Mouse (Mus musculus) embryonic facial prominence, embryonic 10.5 days (tissue): ENCODE measurements around the gene Msl1. TPM values are rescaled to one million over a fixed set of nuclear protein-coding genes. Genes with fewer than 3 reads are reported as not detected.

Experiments
- DNase-seq: peaks from one replicate; pipeline ENCODE4 v3.0.0-alpha.2; 2017; ENCODE audit warnings: low spot score
- H3K27ac ChIP-seq: fragments of 300-500 bp; sonication (generic); replicated peaks from 2 replicates; pipeline ENCODE4 v1.5.1; 2016; ENCODE audit warnings: mild to moderate bottlenecking
- H3K27me3 ChIP-seq: fragments of 300-500 bp; sonication (generic); replicated peaks from 2 replicates; pipeline ENCODE4 v1.6.1; 2016; ENCODE audit warnings: low read depth, mild to moderate bottlenecking; ENCODE audit not compliant: poor library complexity, severe bottlenecking
- H3K36me3 ChIP-seq: fragments of 300-500 bp; sonication (generic); replicated peaks from 2 replicates; pipeline ENCODE4 v1.6.1; 2016; ENCODE audit warnings: mild to moderate bottlenecking, moderate library complexity
- H3K4me1 ChIP-seq: fragments of 300-500 bp; sonication (generic); 2 replicates; pipeline ENCODE4 v1.6.1; 2016
- H3K4me3 ChIP-seq: fragments of 300-500 bp; sonication (generic); 2 replicates; pipeline ENCODE4 v1.5.1; 2016; ENCODE audit warnings: mild to moderate bottlenecking, moderate library complexity
- H3K9me3 ChIP-seq: fragments of 300-500 bp; sonication (generic); 2 replicates; pipeline ENCODE4 v1.6.1; 2016; ENCODE audit warnings: mild to moderate bottlenecking
- WGBS: fragments of 180-500 bp; shearing (Covaris S2); methylation state at CpG from one replicate; pipeline ENCODE4 v1.1.7; 2016; 5-methylcytosine and 5-hydroxymethylcytosine counted together
- polyA plus RNA-seq: library from polyadenylated mRNA; unstranded; fragments of >200 nt; fragmentation: Nextera tagmentation; extraction: Ambion mirVana; gene quantifications from 2 replicates; pipeline ENCODE4 v1.2.1, GENCODE M21; 2016

Gene Msl1
- 23.4 and 23.5 TPM in 2 replicates for polyA plus RNA-seq

- Histone ChIP-seq H3K9me3 (no peaks in the 10 kb centered on the region), H3K4me1 (peaks cover 53% of the 10 kb centered on the region), H3K27me3 (no peaks in the 10 kb centered on the region), H3K27ac (peak within 1 kb of the TSS; percentile 100), H3K36me3 (peaks cover 30% of the 10 kb centered on the region), H3K4me3 (peak within 1 kb of the TSS; percentile 100)
- WGBS = under 1% methylated on average over 76 of the region's 89 CpGs
- DNase-seq = peak; percentile 94
These were observed at the start of gene Msl1 for GRCm38 (mm10) chr11:98795015-98795713. TSS of gene Msl1 (plus strand) at chr11:98795516.

GRCm38 (mm10) chr11:98745932-98746853 is 49.1 kb upstream of the Msl1 start:
- Histone ChIP-seq H3K27me3 (peaks cover 5% of the 10 kb centered on the region; the same call in 1 of the 2 replicates), H3K27ac (peak overlapping the region; percentile 79), H3K36me3 (no peaks in the 10 kb centered on the region), H3K4me3 (peak overlapping the region; percentile 52), H3K4me1 (peaks cover 99% of the 10 kb centered on the region), H3K9me3 (no peaks in the 10 kb centered on the region)
- 52% methylated on average over 12 of the region's 12 CpGs for WGBS
- DNase-seq = no peak

DNA sequence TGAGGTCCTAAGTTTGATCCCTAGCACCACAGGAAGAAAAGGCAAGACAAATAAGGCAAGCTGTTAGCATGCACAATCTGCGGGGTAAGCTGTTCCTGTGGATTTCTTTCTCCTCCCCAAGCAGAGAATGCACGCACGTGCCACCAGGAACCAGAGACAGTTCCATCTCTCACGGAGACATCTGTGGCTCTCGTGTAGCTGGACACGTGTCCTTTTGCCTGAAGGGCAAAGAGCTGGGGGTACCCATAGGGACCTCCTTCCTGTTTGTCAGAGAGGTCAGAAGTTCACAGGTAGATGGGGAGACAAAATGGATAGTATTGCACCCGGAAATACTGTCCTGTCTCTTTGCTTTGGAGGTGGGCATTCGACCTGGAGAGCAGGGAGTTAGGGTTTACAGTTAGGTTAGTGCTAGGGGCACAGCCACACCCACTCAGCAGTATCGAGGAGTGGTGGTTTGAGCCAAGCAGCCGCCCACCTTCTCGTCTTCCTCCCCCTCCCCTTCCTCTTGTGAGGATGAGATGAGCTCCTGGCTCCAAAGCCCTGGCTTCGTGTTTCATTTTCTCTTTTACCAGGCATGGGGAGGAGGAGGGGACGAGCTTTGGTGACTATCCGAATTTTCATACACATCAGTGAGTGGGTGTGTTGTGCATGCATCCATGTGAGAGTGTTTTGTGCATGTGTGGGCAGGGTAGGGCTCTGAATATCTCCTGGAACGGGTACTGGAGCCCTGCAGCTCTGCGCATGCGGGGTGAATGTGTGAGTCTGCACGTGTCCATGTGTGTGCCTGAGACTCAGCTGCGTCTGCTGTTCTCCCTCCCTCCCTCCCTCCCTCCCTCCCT is 48.2 kb upstream of the Msl1 start:
- H3K4me1 ChIP-seq = peaks cover 96% of the 10 kb centered on the region
- 9% methylated on average over 19 of the region's 19 CpGs for WGBS
- H3K27me3 ChIP-seq = peaks cover 5% of the 10 kb centered on the region; the same call in 1 of the 2 replicates
- H3K4me3 ChIP-seq = peak overlapping the region; percentile 52
- no peaks in the 10 kb centered on the region for H3K9me3 ChIP-seq
- H3K27ac ChIP-seq = peak overlapping the region; percentile 79
- no peaks in the 10 kb centered on the region for H3K36me3 ChIP-seq
- peak; percentile 83 for DNase-seq

DNA sequence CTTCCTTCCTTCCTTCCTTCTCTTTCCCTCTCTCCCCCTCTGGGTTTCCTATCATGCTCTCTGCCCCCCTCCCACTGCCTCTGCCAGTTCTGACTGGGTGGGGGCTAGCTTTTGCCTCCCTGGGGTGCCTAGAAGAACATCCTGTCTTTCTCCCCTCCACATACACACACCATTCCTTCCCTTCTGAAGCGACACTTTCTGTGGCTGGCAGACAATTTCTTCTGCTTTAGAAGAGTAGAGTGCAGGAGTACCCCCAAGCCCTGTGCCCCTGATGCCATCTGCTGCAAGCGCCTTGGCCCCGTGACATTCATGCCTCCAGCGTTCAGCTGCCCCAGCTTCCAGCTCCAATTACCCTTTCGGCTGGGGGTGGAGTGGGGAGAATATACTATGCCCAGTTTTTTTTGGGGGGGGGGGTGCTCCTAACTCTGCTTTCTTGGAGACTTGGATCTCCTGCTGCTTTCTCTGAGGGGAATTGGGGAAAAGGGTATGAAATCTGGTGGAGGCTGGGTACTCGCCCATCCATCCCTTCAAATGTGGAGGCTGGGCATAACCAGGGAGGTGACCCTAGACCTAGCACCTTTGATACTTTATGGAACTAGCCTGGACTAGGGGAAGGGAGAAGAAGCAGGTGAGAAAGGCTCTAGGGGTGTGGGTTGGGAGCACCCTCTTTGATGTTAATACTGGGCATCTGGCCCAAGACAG is 47.4 kb upstream of the Msl1 start:
- Histone ChIP-seq H3K4me3 (peak overlapping the region; percentile 52), H3K27ac (peak overlapping the region; percentile 79), H3K9me3 (no peaks in the 10 kb centered on the region), H3K4me1 (peaks cover 94% of the 10 kb centered on the region), H3K27me3 (peaks cover 5% of the 10 kb centered on the region; the same call in 1 of the 2 replicates), H3K36me3 (peaks cover under 1% of the 10 kb centered on the region; the same call in 1 of the 2 replicates)
- DNase-seq = no peak
- WGBS = 19% methylated on average over 6 of the region's 6 CpGs

- Histone ChIP-seq H3K4me3 (peak overlapping the region; percentile 52), H3K4me1 (peaks cover 92% of the 10 kb centered on the region), H3K27me3 (peaks cover 5% of the 10 kb centered on the region; the same call in 1 of the 2 replicates), H3K36me3 (peaks cover 9% of the 10 kb centered on the region), H3K27ac (peak overlapping the region; percentile 79), H3K9me3 (no peaks in the 10 kb centered on the region)
- peak; percentile 52 for DNase-seq
- WGBS = 32% methylated on average over 15 of the region's 15 CpGs
These were observed 46.6 kb upstream of the Msl1 start for GRCm38 (mm10) chr11:98748506-98749416.

DNA sequence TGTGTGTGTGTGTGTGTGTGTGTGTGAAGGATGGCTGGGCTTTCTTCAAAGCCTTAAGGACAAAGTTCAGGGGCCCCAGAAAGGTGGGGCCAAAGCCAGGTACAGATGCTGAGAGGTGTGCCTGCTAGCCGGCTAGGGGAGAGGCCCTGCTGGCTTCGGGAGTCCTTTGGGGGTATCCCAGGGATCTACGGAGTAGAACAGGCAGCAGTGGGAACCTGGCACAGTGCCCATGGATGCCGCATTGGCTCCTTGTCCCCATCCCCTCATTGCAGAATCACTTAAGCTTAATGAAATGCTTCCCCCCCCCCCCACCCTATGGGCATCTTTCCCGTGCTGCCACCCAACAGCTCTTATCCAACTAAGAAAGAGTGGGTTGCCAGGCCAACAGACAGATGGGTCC is 45.6 kb upstream of the Msl1 start:
- Histone ChIP-seq H3K27me3 (peaks cover 5% of the 10 kb centered on the region; the same call in 1 of the 2 replicates), H3K4me3 (peak overlapping the region; percentile 52; the same call in 1 of the 2 replicates), H3K27ac (peak overlapping the region; percentile 79), H3K9me3 (no peaks in the 10 kb centered on the region), H3K36me3 (peaks cover 13% of the 10 kb centered on the region), H3K4me1 (peaks cover 92% of the 10 kb centered on the region)
- DNase-seq = no peak
- WGBS = 49% methylated on average over 5 of the region's 5 CpGs

DNA sequence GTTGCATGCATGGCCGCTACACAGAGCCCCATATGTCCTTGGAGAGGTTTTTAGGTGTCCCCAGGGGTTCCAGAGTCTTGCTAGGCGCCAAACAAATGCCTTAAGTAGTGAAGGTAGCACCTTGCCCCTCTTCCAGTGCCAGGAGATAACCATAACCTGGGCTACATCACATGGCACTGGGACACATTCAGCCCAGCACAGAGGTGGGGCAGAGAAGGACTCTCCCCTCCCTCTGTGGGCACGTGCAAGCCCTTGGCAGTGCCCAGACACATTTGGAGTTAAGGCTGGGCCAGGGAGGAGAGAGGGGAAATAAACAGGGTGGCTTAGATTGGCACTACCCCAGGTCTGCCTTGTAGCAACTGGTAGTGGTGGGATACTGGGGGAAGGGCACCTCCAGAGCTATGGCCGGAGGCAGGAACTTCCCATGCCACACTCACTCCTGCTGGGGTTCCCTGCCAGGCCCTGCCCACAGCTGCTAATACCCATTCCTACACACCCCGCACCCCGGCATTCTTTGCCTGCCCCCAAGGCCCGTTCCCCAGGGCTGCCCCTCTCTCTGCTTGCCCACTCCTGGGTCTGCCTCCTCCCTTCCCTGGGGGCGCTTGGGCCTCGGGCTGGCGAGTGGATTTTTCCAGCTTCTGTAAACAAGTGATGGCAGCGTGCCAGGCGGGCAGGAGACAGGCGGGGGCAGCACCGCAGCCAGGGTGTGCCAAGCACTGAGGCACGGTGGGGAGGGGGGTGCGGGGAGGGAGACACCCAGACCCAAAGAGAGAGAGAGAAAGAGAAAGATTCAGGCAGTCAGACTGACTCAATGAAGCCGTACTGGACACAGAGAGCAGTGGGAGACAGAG is 44.7 kb upstream of the Msl1 start:
- H3K4me3 ChIP-seq = peak overlapping the region; percentile 21; the same call in 1 of the 2 replicates
- H3K4me1 ChIP-seq = peaks cover 88% of the 10 kb centered on the region
- H3K27ac ChIP-seq = peak overlapping the region; percentile 79

DNA sequence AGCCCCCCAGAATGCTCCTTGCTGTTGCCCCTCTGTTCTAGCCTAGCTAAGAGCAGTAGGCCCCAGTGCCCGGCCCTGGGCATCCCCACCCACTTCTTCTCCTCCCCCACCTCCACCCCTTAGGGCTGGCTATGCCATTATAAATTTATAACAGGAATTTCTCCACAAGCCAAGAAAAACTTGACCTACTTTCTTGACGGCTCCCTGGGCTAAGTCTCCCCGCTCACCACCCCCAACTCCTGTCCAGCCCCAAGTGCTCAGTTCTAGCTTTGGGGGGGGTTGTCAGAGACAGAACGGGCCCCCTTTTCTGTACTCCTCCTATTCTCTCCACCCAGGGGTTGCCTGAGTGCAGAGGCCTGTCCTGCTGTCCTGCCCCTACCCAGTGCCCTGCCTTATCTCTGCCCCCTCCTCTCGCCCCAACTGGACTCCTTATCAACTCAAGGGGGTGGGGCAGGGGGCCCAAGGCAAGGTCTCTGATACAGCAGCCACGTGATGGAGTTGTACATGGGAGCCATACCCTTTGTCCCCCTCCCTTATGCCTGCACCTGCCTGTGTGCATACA is 44.0 kb upstream of the Msl1 start:
- Histone ChIP-seq H3K4me3 (peak overlapping the region; percentile 21; the same call in 1 of the 2 replicates), H3K27ac (peak overlapping the region; percentile 79), H3K36me3 (peaks cover 13% of the 10 kb centered on the region), H3K9me3 (no peaks in the 10 kb centered on the region), H3K4me1 (peaks cover 87% of the 10 kb centered on the region), H3K27me3 (peaks cover 5% of the 10 kb centered on the region; the same call in 1 of the 2 replicates)
- no peak for DNase-seq
- 48% methylated on average over 6 of the region's 6 CpGs for WGBS

More for the DNA sequence above, 44.7 kb upstream of the Msl1 start:
- H3K36me3 ChIP-seq = peaks cover 13% of the 10 kb centered on the region
- H3K27me3 ChIP-seq = peaks cover 5% of the 10 kb centered on the region; the same call in 1 of the 2 replicates
- H3K9me3 ChIP-seq = no peaks in the 10 kb centered on the region
- WGBS = 39% methylated on average over 17 of the region's 17 CpGs
- DNase-seq = no peak

GRCm38 (mm10) chr11:98752562-98753140 is 42.7 kb upstream of the Msl1 start:
- no peak overlapping the region for H3K4me3 ChIP-seq
- H3K9me3 ChIP-seq = no peaks in the 10 kb centered on the region
- DNase-seq = no peak
- peak overlapping the region; percentile 61 for H3K27ac ChIP-seq
- H3K36me3 ChIP-seq = peaks cover 17% of the 10 kb centered on the region
- peaks cover 5% of the 10 kb centered on the region; the same call in 1 of the 2 replicates for H3K27me3 ChIP-seq
- peaks cover 73% of the 10 kb centered on the region for H3K4me1 ChIP-seq
- WGBS = 89% methylated on average over 10 of the region's 10 CpGs
